Mouse (Mus musculus) frontal cortex, adult 2 months (tissue): ENCODE measurements at regions not wholly inside any gene's neighbourhood (a gene's known extent, or its start where the extent isn't known, plus 50 kb on each side); places are given as distances from the start of the nearest gene placed in this dataset.
A peak's percentile ranks its signal among the peaks of the same experiment; 100 is the strongest.

Experiments used
- DNase-seq, 2 experiments: peaks; one replicate each; pipeline ENCODE4 v3.0.0; 2022; ENCODE audit warnings: low spot score in 1 of 2; ENCODE audit errors: extremely low spot score in 1 of 2

GRCm38 (mm10) chr1:18415879-18416278 is 150.9 kb upstream of the Defb41 start:
- DNase-seq: no peak

GRCm38 (mm10) chr1:18412746-18413145 is 147.8 kb upstream of the Defb41 start:
- peak in 1 of 2 experiments; percentile 17 for DNase-seq

- DNase-seq: no peak
Measured at GRCm38 (mm10) chr1:18389591-18389990, 124.7 kb upstream of the Defb41 start.

GRCm38 (mm10) chr1:18384079-18384478 is 119.1 kb upstream of the Defb41 start:
- no peak for DNase-seq

- DNase-seq: peak in 1 of 2 experiments; percentile 49
Measured at GRCm38 (mm10) chr1:18359951-18360731, 95.2 kb upstream of the Defb41 start.

GRCm38 (mm10) chr1:18338871-18339270 is 73.9 kb upstream of the Defb41 start:
- DNase-seq: no peak
